Mouse (Mus musculus) thymus, adult 2 months (tissue): Measurements from ENCODE around the gene Pcdh15.

Source experiments
- CTCF ChIP-seq: fragments of 200-500 bp; IDR thresholded peaks from 2 replicates; pipeline ENCODE4 v1.5.1; 2012; ENCODE audit warnings: mild to moderate bottlenecking, control low read depth, low read length, moderate library complexity, borderline replicate concordance; ENCODE audit not compliant: control insufficient read depth, poor library complexity, insufficient read depth; ENCODE audit errors: extremely low read depth
- POLR2A ChIP-seq: fragments of 200-500 bp; IDR thresholded peaks from 2 replicates; pipeline ENCODE4 v1.6.1; 2012; ENCODE audit warnings: mild to moderate bottlenecking, low read length, control low read depth, moderate library complexity; ENCODE audit not compliant: control insufficient read depth, poor library complexity, insufficient read depth; ENCODE audit errors: extremely low read depth

DNA sequence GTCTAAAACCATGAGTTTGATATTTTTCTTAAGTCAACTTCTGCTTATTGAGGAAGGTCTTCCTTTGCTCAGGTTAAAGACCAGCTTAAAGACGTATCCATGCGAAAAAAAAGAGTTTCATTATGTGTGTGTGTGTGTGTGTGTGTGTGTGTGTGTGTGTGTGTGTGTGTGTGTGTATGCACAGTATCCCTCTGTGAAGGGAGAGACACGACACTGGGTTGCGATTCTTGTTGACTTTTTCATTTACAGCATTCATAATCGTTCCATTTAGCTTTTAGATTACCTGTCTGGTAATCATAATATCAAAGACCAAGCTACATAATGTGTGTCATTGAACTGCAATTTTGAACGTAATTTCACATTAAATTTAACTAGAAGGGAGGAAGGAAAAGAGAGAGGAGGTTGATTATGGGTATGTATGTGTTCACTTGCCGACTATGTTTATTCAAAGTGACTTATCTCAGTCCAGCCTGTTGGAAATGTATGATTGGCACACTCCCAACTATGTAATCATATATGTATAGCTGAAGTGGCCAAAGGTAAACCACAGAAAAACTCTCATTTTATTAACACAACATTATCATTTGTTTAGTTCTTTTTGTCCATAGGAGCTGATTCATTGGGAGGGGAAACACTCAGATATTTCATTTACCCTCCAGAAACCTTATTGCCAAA is 626.6 kb downstream of the Pcdh15 start:
- TF ChIP-seq CTCF (no peak), POLR2A (no peak)
